Mouse (Mus musculus): ENCODE results near the gene Tgm1.

Tgm1 gene

GRCm38 (mm10) chr14:55658011-55658410 lies 55.7 kb downstream of the Tgm1 start:
- Histone ChIP-seq H3K4me3 (replicated peaks; ENCODE audit: low read length) (no peak overlapping the region), H3K27me3 (ENCODE audit: insufficient read depth, low read length) (peaks cover 3% of the 10 kb centered on the region; the same call in 1 of the 2 replicates), H3K4me1 (replicated peaks; ENCODE audit: low read depth, low read length) (peaks cover 23% of the 10 kb centered on the region), H3K36me3 (ENCODE audit: insufficient read depth, low read length) (peaks cover 40% of the 10 kb centered on the region), H3K9me3 (ENCODE audit: low read length) (no peaks in the 10 kb centered on the region)
- no peak for TF ChIP-seq CTCF (conservative IDR thresholded peaks at IDR 0.05; ENCODE audit: low read length)
- TF ChIP-seq NANOG (IDR thresholded peaks at IDR 0.05; ENCODE audit: borderline replicate concordance, low read length): no peak
- TF ChIP-seq POU5F1 (IDR thresholded peaks at IDR 0.05; ENCODE audit: borderline replicate concordance, low read length): no peak

GRCm38 (mm10) chr14:55656935-55657334 lies 56.8 kb downstream of the Tgm1 start:
- H3K4me3 ChIP-seq (replicated peaks; ENCODE audit: low read length): no peak overlapping the region
- TF ChIP-seq NANOG (IDR thresholded peaks at IDR 0.05; ENCODE audit: borderline replicate concordance, low read length): no peak
- TF ChIP-seq CTCF (conservative IDR thresholded peaks at IDR 0.05; ENCODE audit: low read length): no peak
- TF ChIP-seq POU5F1 (IDR thresholded peaks at IDR 0.05; ENCODE audit: borderline replicate concordance, low read length): no peak
- H3K4me1 ChIP-seq (replicated peaks; ENCODE audit: low read depth, low read length): peaks cover 24% of the 10 kb centered on the region
- peaks cover 6% of the 10 kb centered on the region; the same call in 1 of the 2 replicates for H3K27me3 ChIP-seq (ENCODE audit: insufficient read depth, low read length)
- peaks cover 29% of the 10 kb centered on the region for H3K36me3 ChIP-seq (ENCODE audit: insufficient read depth, low read length)
- H3K9me3 ChIP-seq (ENCODE audit: low read length): no peaks in the 10 kb centered on the region

- peaks cover 18% of the 10 kb centered on the region for H3K27me3 ChIP-seq (ENCODE audit: insufficient read depth, low read length)
- H3K9me3 ChIP-seq (ENCODE audit: low read length): no peaks in the 10 kb centered on the region
- peaks cover 12% of the 10 kb centered on the region for H3K4me1 ChIP-seq (replicated peaks; ENCODE audit: low read depth, low read length)
- TF ChIP-seq NANOG (IDR thresholded peaks at IDR 0.05; ENCODE audit: borderline replicate concordance, low read length) (no peak), POU5F1 (IDR thresholded peaks at IDR 0.05; ENCODE audit: borderline replicate concordance, low read length) (no peak)
- H3K36me3 ChIP-seq (ENCODE audit: insufficient read depth, low read length): peaks cover 1% of the 10 kb centered on the region
- H3K4me3 ChIP-seq (replicated peaks; ENCODE audit: low read length): no peak overlapping the region
Observed at GRCm38 (mm10) chr14:55651528-55651927, 62.2 kb downstream of the Tgm1 start.

Measured in E14TG2a.4 (cell line).